Comparison of ENCODE assay signal across 10 mouse cellular contexts in genomic region chr17:30395261-30395660, GRCm38 (mm10).
"Had no signal": no experiment of that assay in that cellular context is flagged by ENCODE, and none has a peak within 500 bp of the region (broad histone marks: within the 10 kb centered on the region; RNA-seq: fewer than 3 reads in every experiment).

No protein-coding gene starts in this region.

- DNase-seq: liver, postnatal 0 days; lung, adult 2 months; lung, postnatal 14 days; lung, postnatal 4 days; midbrain, embryonic 14.5 days; right cerebral cortex, postnatal 14 days; spleen, adult 18-20 months; thymus, adult 18-20 months; thymus, postnatal 14 days; thymus, postnatal 36 days had no signal
